Mouse (Mus musculus) c-Kit-positive CD71-positive TER-119-negative erythroid progenitor cells, embryonic 14.5 days (primary cell): ENCODE results near the gene Phf3.
A peak's percentile ranks its signal among the peaks of the same experiment; 100 is the strongest.
"Not testable (repeated sequence)": the region's sequence is repeated elsewhere in the genome, so short reads cannot be mapped to it uniquely, and the experiment has no call there.

Experiments used
- DNase-seq: peaks from one replicate; pipeline ENCODE4 v3.0.0-alpha.2; 2013; ENCODE audit warnings: low read depth

Gene Phf3

GRCm38 (mm10) chr1:30873541-30874260 is at the start of gene Phf3:
Gene Phf3 (minus strand): TSS chr1:30873921.
- DNase-seq: peak; percentile 71

GRCm38 (mm10) chr1:30922237-30922636 is 48.5 kb upstream of the Phf3 start:
- no peak for DNase-seq

- DNase-seq: no peak
These were observed 47.5 kb upstream of the Phf3 start for GRCm38 (mm10) chr1:30921252-30921651.

GRCm38 (mm10) chr1:30920620-30921177 is 47.0 kb upstream of the Phf3 start:
- DNase-seq: no peak

GRCm38 (mm10) chr1:30910172-30910571 is 36.5 kb upstream of the Phf3 start:
- no peak for DNase-seq

GRCm38 (mm10) chr1:30908797-30909196 is 35.1 kb upstream of the Phf3 start:
- DNase-seq: no peak

GRCm38 (mm10) chr1:30903480-30904218 is 29.9 kb upstream of the Phf3 start:
- no peak for DNase-seq

- DNase-seq: no peak
These were observed 25.0 kb upstream of the Phf3 start for GRCm38 (mm10) chr1:30898691-30899090.

- DNase-seq: not testable (repeated sequence)
These were observed 21.6 kb upstream of the Phf3 start for GRCm38 (mm10) chr1:30895366-30895765.

- not testable (repeated sequence) for DNase-seq
These were observed 10.1 kb upstream of the Phf3 start for GRCm38 (mm10) chr1:30883806-30884205.

- DNase-seq: no peak
These were observed 2.0 kb upstream of the Phf3 start for GRCm38 (mm10) chr1:30875746-30876145.

- no peak for DNase-seq
These were observed 775 bp upstream of the Phf3 start for GRCm38 (mm10) chr1:30874261-30875131.

- peak; percentile 50 for DNase-seq
These were observed 733 bp downstream of the Phf3 start for GRCm38 (mm10) chr1:30872836-30873540.

GRCm38 (mm10) chr1:30867786-30868185 is 5.9 kb downstream of the Phf3 start:
- DNase-seq: no peak

GRCm38 (mm10) chr1:30852518-30852917 is 21.2 kb downstream of the Phf3 start:
- DNase-seq: no peak

- no peak for DNase-seq
These were observed 21.8 kb downstream of the Phf3 start for GRCm38 (mm10) chr1:30851920-30852319.

- DNase-seq: no peak
These were observed 22.8 kb downstream of the Phf3 start for GRCm38 (mm10) chr1:30850906-30851305.

GRCm38 (mm10) chr1:30849955-30850354 is 23.8 kb downstream of the Phf3 start:
- DNase-seq: no peak

- DNase-seq: no peak
These were observed 26.0 kb downstream of the Phf3 start for GRCm38 (mm10) chr1:30847706-30848105.

GRCm38 (mm10) chr1:30839662-30840061 is 34.1 kb downstream of the Phf3 start:
- no peak for DNase-seq

- no peak for DNase-seq
These were observed 38.2 kb downstream of the Phf3 start for GRCm38 (mm10) chr1:30835512-30835911.

- DNase-seq: no peak
These were observed 40.9 kb downstream of the Phf3 start for GRCm38 (mm10) chr1:30832778-30833177.
